Mouse (Mus musculus) ES-E14 (cell line): ENCODE measurements around the gene Fancd2. TPM values are rescaled to one million over a fixed set of nuclear protein-coding genes. Genes with fewer than 3 reads are reported as not detected.
A peak's percentile ranks its signal among the peaks of the same experiment; 100 is the strongest.

ENCODE experiments used
- DNase-seq: peaks from one replicate; pipeline ENCODE4 v3.0.0-alpha.2; 2013; ENCODE audit warnings: low read depth, low spot score
- H3K27ac ChIP-seq: 2 replicates; pipeline ENCODE4 v1.5.1; 2012; ENCODE audit warnings: low read depth, mild to moderate bottlenecking, low read length, moderate library complexity, mixed read lengths; ENCODE audit not compliant: poor library complexity, insufficient read depth, severe bottlenecking
- H3K36me3 ChIP-seq: 2 replicates; pipeline ENCODE4 v1.6.1; 2012; ENCODE audit warnings: mild to moderate bottlenecking, low read length, moderate library complexity, mixed read lengths; ENCODE audit not compliant: control insufficient read depth, poor library complexity, insufficient read depth, severe bottlenecking
- H3K4me1 ChIP-seq, 2 experiments: fragments of 150-350 bp in 1 of 2; sonication (generic) in 1 of 2; 2 replicates each; pipeline ENCODE4 v1.6.1; 2012; ENCODE audit warnings: low read length in 2 of 2, mild to moderate bottlenecking in 1 of 2, mixed read lengths in 1 of 2; ENCODE audit not compliant: control insufficient read depth in 2 of 2, insufficient read depth in 2 of 2, poor library complexity in 1 of 2
- H3K4me3 ChIP-seq, 2 experiments: fragments of 150-350 bp in 1 of 2; sonication (generic) in 1 of 2; 2 replicates each; pipeline ENCODE4 v1.5.1; 2012; ENCODE audit warnings: low read length in 2 of 2, low read depth in 1 of 2, mild to moderate bottlenecking in 1 of 2, mixed read lengths in 1 of 2; ENCODE audit not compliant: insufficient read depth in 1 of 2, poor library complexity in 1 of 2, severe bottlenecking in 1 of 2
- H3K9ac ChIP-seq: 2 replicates; pipeline ENCODE4 v1.6.1; 2012; ENCODE audit warnings: low read depth, mild to moderate bottlenecking, low read length, mixed read lengths; ENCODE audit not compliant: poor library complexity, insufficient read depth, severe bottlenecking
- H3K9me3 ChIP-seq: fragments of 150-350 bp; sonication (generic); 2 replicates; pipeline ENCODE4 v1.6.1; 2012; ENCODE audit warnings: low read depth, mild to moderate bottlenecking, low read length; ENCODE audit not compliant: control insufficient read depth, insufficient read depth
- CHD2 ChIP-seq: IDR thresholded peaks from 2 replicates; pipeline ENCODE4 v1.6.1; 2014; ENCODE audit warnings: mild to moderate bottlenecking, low read depth, low read length, inconsistent platforms
- HCFC1 ChIP-seq: IDR thresholded peaks from 2 replicates; pipeline ENCODE4 v1.6.1; 2012; ENCODE audit warnings: low read length, inconsistent platforms, borderline replicate concordance; ENCODE audit not compliant: insufficient read depth
- MAFK ChIP-seq: IDR thresholded peaks from 2 replicates; pipeline ENCODE4 v1.6.1; 2014; ENCODE audit warnings: mild to moderate bottlenecking, low read depth, low read length, inconsistent platforms; ENCODE audit not compliant: insufficient read depth
- ZC3H11A ChIP-seq: IDR thresholded peaks from 2 replicates; pipeline ENCODE4 v1.6.1; 2012; ENCODE audit warnings: low read depth, mild to moderate bottlenecking, inconsistent platforms, low read length, borderline replicate concordance
- ZNF384 ChIP-seq: IDR thresholded peaks from 2 replicates; pipeline ENCODE4 v1.6.1; 2012; ENCODE audit warnings: low read depth, low read length, inconsistent platforms
- in situ Hi-C, 2 experiments: fragments of 600-800 bp; cut with MboI; formaldehyde crosslinking; loops; one replicate each; pipeline ENCODE4 v1.15.1; 2025; ENCODE audit warnings: low sequenced_read_pairs in 2 of 2, inconsistent platforms in 1 of 2; ENCODE audit not compliant: unreplicated experiment in 2 of 2
- total RNA-seq: library from RNA; depleted of rRNA; stranded (reverse); fragments of 300-350 nt; gene quantifications from 2 replicates; pipeline ENCODE4 v1.2.3, GENCODE M21; 2012

The Fancd2 gene
- total RNA-seq, 1 experiment = 34.7 TPM

DNA sequence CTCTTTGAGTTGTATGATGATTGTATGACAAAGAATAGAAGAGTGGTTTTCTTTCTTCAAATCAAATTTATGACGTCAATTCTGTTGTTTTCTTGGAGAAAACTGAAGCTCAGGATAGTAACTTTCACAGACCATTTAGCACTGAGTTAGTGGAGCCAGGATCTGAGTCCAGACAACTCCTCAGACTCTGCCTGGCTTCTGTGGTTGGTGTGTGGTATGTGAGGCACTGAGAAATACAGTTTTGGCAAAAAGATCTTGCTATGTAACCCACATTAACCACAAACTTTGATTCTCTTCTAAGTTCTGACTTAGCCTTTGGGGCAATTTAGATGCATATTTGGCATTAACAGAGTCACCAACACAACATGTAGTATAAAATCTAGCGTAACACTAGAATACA lies 61.2 kb downstream of the Fancd2 start:
- H3K36me3 ChIP-seq = peaks cover 15% of the 10 kb centered on the region
- in situ Hi-C loops = no loop called here
- TF ChIP-seq MAFK (no peak), HCFC1 (no peak), ZC3H11A (no peak), ZNF384 (no peak), CHD2 (no peak)

DNA sequence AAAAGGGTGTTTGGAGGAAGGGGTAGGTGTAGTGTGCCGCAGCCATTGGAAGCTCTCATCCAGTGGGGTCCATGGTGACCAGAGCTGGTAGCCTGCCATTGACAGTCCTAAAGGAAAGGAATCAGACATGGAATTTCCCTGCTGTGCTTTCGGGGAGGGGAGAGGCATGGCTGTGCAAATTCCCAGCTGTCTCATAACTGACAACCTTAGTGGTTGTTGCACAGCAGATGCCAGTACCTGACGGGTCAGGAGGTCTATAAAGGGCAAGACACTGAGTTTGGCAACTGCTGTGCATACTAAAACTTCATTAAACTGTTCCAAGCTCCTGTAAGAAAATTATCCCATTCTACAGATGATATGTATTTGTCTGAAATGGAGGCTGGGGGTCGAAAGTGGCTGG lies 66.5 kb downstream of the Fancd2 start:
- peaks cover 0 to 8% of the 10 kb centered on the region in 2 experiments; a peak in 2 of 4 replicates for H3K4me1 ChIP-seq
- in situ Hi-C loops = no loop called here

More for the DNA sequence above, 61.2 kb downstream of the Fancd2 start:
- no peaks in the 10 kb centered on the region for H3K4me1 ChIP-seq
- H3K9ac ChIP-seq = no peak overlapping the region
- H3K27ac ChIP-seq = no peak overlapping the region
- no peaks in the 10 kb centered on the region for H3K9me3 ChIP-seq
- DNase-seq = no peak
- H3K4me3 ChIP-seq = no peak overlapping the region

DNA sequence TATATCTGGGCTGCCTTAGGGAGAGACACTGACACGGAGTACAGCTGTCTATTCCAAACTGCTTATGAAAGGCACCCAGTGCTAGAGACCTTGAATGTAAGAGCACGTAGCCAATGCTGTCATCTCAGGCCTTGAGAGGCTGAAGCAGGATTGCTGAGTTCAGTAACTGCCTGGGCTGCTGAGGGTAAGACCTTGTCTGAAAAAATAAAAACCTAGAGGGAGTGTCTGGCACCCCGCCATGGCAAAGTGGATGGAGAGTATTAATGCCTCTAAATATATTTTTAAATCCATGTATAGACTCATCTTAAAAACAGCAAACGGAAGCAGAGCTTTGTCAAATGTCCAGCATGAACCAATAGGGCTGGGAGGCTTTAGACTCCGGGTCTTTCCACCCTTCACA lies 68.4 kb downstream of the Fancd2 start:
- in situ Hi-C loops = no loop called here
- H3K4me1 ChIP-seq = peaks cover 0 to 8% of the 10 kb centered on the region in 2 experiments; a peak in 2 of 4 replicates
- H3K36me3 ChIP-seq = peaks cover 13% of the 10 kb centered on the region
- no peak overlapping the region for H3K4me3 ChIP-seq
- H3K9me3 ChIP-seq = no peaks in the 10 kb centered on the region
- DNase-seq = no peak
- peak overlapping the region; percentile 26; the same call in 1 of the 2 replicates for H3K9ac ChIP-seq
- H3K27ac ChIP-seq = no peak overlapping the region; the same call in 1 of the 2 replicates
- no peak for TF ChIP-seq CHD2
- TF ChIP-seq MAFK = no peak
- no peak for TF ChIP-seq HCFC1
- TF ChIP-seq ZNF384 = no peak
- no peak for TF ChIP-seq ZC3H11A

More for the DNA sequence above, 66.5 kb downstream of the Fancd2 start:
- no peaks in the 10 kb centered on the region for H3K9me3 ChIP-seq
- no peak for TF ChIP-seq ZC3H11A
- no peak for TF ChIP-seq ZNF384
- no peak for TF ChIP-seq CHD2
- TF ChIP-seq HCFC1 = no peak
- no peak for TF ChIP-seq MAFK
- H3K36me3 ChIP-seq = peaks cover 13% of the 10 kb centered on the region
- no peak overlapping the region for H3K4me3 ChIP-seq
- no peak overlapping the region for H3K27ac ChIP-seq
- no peak overlapping the region for H3K9ac ChIP-seq
- DNase-seq = no peak

DNA sequence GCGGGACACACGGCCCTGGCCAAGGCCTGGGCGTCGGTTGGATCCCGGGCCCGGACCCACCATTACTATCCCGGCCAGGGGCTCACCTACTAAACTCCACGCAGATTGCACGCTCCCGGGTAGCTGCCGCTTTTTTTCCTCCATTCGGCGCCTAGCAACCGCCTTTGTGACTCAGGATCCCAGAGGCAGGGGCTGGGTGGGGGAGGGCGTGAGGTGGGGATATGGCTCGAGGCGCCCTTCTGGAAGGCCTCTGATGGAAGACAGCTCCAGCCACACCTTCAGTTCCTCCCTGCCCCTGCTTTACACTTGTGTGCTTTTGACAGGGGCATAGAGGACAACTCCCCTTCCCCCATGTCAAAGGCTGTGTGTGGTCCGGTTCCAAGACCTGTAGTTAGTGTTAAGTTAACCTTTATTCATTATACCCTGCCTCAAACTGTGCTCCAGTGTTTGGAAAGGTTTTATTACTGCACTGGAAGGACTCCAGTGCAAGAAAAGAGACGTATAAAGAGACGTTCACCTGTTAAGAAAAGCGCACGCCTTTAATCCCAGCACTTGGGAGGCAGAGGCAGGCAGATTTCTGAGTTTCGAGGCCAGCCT lies 69.2 kb downstream of the Fancd2 start, which contains the start of gene Fancd2os:
Fancd2os (minus strand) TSS at position 173 of the 597 bp plus-strand sequence.
- Histone ChIP-seq H3K9me3 (no peaks in the 10 kb centered on the region), H3K27ac (peak within 1 kb of the TSS; percentile 70; the same call in 1 of the 2 replicates), H3K4me1 (peaks cover 0 to 8% of the 10 kb centered on the region in 2 experiments; a peak in 2 of 4 replicates), H3K36me3 (peaks cover 13% of the 10 kb centered on the region), H3K4me3 (peak within 1 kb of the TSS; percentile 14 to 41; a peak in 2 of 4 replicates), H3K9ac (peak within 1 kb of the TSS; percentile 27; the same call in 1 of the 2 replicates)
- TF ChIP-seq ZC3H11A = no peak
- no peak for TF ChIP-seq ZNF384
- no peak for TF ChIP-seq MAFK
- TF ChIP-seq CHD2 = no peak
- TF ChIP-seq HCFC1 = no peak
- in situ Hi-C loops = no loop called here
- peak; percentile 74 for DNase-seq
